Mouse (Mus musculus): ENCODE measurements around the gene Etl4. TPM values are rescaled to one million over a fixed set of nuclear protein-coding genes. Genes with fewer than 3 reads are reported as not detected.
A peak's percentile ranks its signal among the peaks of the same experiment; 100 is the strongest.

Gene Etl4
- polyA plus RNA-seq, 2 experiments, result 38.3 to 44.9 TPM

DNA sequence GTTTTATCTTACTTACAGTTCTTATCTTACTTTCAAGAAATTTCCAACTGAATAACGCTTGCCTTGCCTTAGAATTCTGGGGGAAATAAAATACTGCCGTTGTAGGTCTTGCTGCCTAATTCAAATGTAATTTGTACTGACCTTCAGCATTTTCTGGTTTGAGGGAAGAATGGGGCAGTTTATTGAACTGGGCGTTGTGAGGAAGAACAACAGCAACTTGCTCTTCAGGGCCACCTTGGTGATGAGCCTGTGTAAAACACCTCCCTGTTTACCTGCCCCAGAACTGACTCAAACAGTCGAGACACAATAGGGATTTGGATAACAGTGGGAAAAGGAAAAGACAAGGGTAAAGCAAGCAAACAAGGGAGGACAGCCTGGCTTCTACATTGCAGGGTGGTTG, 828.3 kb downstream of the Etl4 start:
- ATAC-seq (ENCODE audit: low FRiP score, low read depth) (no peak), DNase-seq (ENCODE audit: low spot score) (no peak)
- Histone ChIP-seq H3K9ac (ENCODE audit: low read depth, low read length, severe bottlenecking) (no peak overlapping the region), H3K4me3 (replicated peaks; ENCODE audit: low read length) (no peak overlapping the region), H3K9me3 (ENCODE audit: control insufficient read depth, low read length) (no peaks in the 10 kb centered on the region), H3K4me1 (ENCODE audit: control insufficient read depth, insufficient read depth, low read length) (no peaks in the 10 kb centered on the region), H3K27ac (replicated peaks; ENCODE audit: low read depth, low read length) (no peak overlapping the region), H3K36me3 (ENCODE audit: control insufficient read depth, insufficient read depth, low read length) (no peaks in the 10 kb centered on the region), H3K4me2 (replicated peaks; ENCODE audit: low read depth, low read length, severe bottlenecking) (no peak overlapping the region), H3K27me3 (ENCODE audit: control insufficient read depth, insufficient read depth, low read length) (no peaks in the 10 kb centered on the region)
- 63% methylated on average over 4 of the region's 4 CpGs for WGBS
- no peak for TF ChIP-seq POLR2A (IDR thresholded peaks at IDR 0.05; ENCODE audit: borderline replicate concordance, extremely low read depth, insufficient read depth, insufficient read length)

DNA sequence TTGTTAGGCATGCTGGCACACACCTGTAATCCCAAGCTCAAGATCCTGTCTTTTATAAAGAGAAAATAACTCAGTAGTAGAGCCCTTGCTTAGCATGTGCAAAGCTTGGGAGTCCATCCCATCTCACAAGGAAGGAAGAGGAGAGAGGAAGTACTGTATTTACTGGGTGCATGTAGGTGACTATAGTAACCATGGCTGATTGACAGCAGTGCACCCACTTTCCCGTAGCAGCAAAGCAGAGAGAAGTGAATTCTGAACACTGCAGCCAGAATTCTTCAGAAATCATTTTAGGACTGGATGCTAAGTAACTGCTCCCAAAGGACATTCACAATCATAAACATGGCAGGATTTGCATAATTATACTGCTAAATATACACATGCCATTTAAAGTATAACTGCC, 838.1 kb downstream of the Etl4 start:
- no peak overlapping the region for H3K4me3 ChIP-seq (replicated peaks; ENCODE audit: low read length)
- no peak overlapping the region for H3K27ac ChIP-seq (replicated peaks; ENCODE audit: low read depth, low read length)
- DNase-seq (ENCODE audit: low spot score), result no peak
- H3K9ac ChIP-seq (ENCODE audit: low read depth, low read length, severe bottlenecking), result no peak overlapping the region
- H3K36me3 ChIP-seq (ENCODE audit: control insufficient read depth, insufficient read depth, low read length), result 0 out of 2 replicates have a peak, but pooled peaks cover 3% of the 10 kb centered on the region
- no peak for ATAC-seq (ENCODE audit: low FRiP score, low read depth)
- TF ChIP-seq POLR2A (IDR thresholded peaks at IDR 0.05; ENCODE audit: borderline replicate concordance, extremely low read depth, insufficient read depth, insufficient read length), result no peak
- H3K4me1 ChIP-seq (ENCODE audit: control insufficient read depth, insufficient read depth, low read length), result no peaks in the 10 kb centered on the region
- no peaks in the 10 kb centered on the region for H3K27me3 ChIP-seq (ENCODE audit: control insufficient read depth, insufficient read depth, low read length)
- 71% methylated on average over 1 of the region's 1 CpGs for WGBS
- H3K9me3 ChIP-seq (ENCODE audit: control insufficient read depth, low read length), result no peaks in the 10 kb centered on the region
- no peak overlapping the region for H3K4me2 ChIP-seq (replicated peaks; ENCODE audit: low read depth, low read length, severe bottlenecking)

DNA sequence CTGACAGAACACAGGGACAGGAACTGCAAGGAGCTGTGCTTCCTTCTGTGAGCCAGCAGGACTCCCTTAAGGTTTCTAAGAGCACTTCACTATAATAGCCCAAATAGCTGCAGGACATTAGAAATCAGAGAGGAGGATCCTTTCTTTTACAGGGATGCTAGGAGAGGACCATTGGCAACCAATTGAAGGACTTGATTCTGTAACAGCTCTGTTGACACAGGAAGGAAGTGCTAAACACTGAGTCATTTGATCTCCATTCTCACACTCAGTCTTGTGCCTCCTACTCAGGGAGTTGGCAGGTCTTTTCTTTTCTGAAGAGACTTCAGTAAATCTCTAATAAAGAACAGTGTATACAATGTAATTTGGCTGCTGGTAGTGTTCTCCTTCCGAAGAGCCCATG, 838.9 kb downstream of the Etl4 start:
- Histone ChIP-seq H3K4me2 (replicated peaks; ENCODE audit: low read depth, low read length, severe bottlenecking) (no peak overlapping the region), H3K36me3 (ENCODE audit: control insufficient read depth, insufficient read depth, low read length) (0 out of 2 replicates have a peak, but pooled peaks cover 3% of the 10 kb centered on the region), H3K9ac (ENCODE audit: low read depth, low read length, severe bottlenecking) (no peak overlapping the region), H3K9me3 (ENCODE audit: control insufficient read depth, low read length) (no peaks in the 10 kb centered on the region), H3K27ac (replicated peaks; ENCODE audit: low read depth, low read length) (no peak overlapping the region), H3K4me3 (replicated peaks; ENCODE audit: low read length) (no peak overlapping the region), H3K27me3 (ENCODE audit: control insufficient read depth, insufficient read depth, low read length) (no peaks in the 10 kb centered on the region), H3K4me1 (ENCODE audit: control insufficient read depth, insufficient read depth, low read length) (no peaks in the 10 kb centered on the region)
- no peak for DNase-seq (ENCODE audit: low spot score)
- WGBS, result 55% methylated on average over 1 of the region's 1 CpGs
- ATAC-seq (ENCODE audit: low FRiP score, low read depth), result no peak
- no peak for TF ChIP-seq POLR2A (IDR thresholded peaks at IDR 0.05; ENCODE audit: borderline replicate concordance, extremely low read depth, insufficient read depth, insufficient read length)

DNA sequence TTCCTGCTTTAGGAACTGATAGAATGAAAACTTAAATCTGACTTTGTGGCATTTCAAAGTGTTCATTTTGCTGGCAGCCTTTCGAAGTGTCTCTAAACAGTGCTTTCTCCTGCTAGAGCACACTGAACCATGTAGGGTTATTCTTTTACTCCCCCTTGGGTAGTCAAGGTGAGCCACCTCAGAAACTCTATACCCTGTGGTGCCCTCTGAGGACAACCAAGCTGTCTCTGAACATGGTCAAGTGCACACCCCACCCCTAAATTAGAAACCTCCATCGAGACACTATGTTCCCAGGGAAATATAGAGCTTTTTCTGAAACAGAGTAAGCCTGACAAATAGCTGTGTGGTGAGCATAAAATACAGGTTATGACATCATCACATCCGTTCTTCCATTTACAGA, 840.1 kb downstream of the Etl4 start:
- WGBS, result 79% methylated on average over 3 of the region's 3 CpGs
- H3K9me3 ChIP-seq (ENCODE audit: control insufficient read depth, low read length), result no peaks in the 10 kb centered on the region

DNA sequence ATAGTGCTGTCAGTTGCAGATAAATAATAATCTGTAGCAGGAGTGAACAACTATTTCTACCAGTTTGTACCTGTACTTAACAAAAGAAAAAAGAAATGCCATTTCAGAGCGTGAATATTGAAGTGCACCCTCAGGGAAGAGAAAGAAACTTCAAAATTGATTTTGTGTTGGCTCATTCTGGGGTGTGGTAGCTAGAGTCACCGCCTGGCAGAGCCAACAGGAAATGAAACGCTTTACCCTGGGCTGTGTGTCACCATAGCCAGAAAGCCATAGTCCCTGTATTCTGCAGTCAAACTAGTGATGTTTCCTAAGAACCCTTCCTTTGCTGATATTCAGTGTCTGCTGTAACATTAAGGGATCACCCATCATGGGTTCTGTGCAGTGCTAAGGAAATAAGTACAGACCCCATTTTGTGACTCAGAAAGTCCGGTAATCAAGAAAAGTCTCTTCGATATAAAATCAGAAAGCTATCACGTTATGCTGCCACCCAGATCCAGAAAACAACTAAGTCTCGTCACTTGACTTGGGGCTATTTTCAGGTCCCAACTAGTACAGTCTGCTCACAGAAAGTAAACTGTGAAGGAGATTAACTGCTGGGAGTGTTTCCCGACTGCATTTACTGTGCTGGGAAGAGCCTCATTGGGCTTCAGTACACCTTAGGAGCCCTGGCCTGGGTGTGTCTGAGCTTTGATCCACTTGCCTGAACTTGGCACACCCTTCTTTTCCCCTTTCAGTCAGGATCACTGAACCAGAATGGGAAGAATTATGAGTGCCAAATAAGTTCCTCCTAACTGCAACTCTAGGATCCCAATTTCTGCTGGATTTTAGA, 843.9 kb downstream of the Etl4 start:
- Histone ChIP-seq H3K27ac (replicated peaks; ENCODE audit: low read depth, low read length) (no peak overlapping the region), H3K9ac (ENCODE audit: low read depth, low read length, severe bottlenecking) (no peak overlapping the region), H3K4me3 (replicated peaks; ENCODE audit: low read length) (no peak overlapping the region), H3K4me2 (replicated peaks; ENCODE audit: low read depth, low read length, severe bottlenecking) (no peak overlapping the region), H3K9me3 (ENCODE audit: control insufficient read depth, low read length) (no peaks in the 10 kb centered on the region), H3K4me1 (ENCODE audit: control insufficient read depth, insufficient read depth, low read length) (no peaks in the 10 kb centered on the region), H3K36me3 (ENCODE audit: control insufficient read depth, insufficient read depth, low read length) (no peaks in the 10 kb centered on the region), H3K27me3 (ENCODE audit: control insufficient read depth, insufficient read depth, low read length) (no peaks in the 10 kb centered on the region)
- ATAC-seq (ENCODE audit: low FRiP score, low read depth) (no peak), DNase-seq (ENCODE audit: low spot score) (peak; percentile 22)
- 66% methylated on average over 8 of the region's 8 CpGs for WGBS
- no peak for TF ChIP-seq POLR2A (IDR thresholded peaks at IDR 0.05; ENCODE audit: borderline replicate concordance, extremely low read depth, insufficient read depth, insufficient read length)

More for the DNA sequence above, 840.1 kb downstream of the Etl4 start:
- no peak overlapping the region for H3K4me2 ChIP-seq (replicated peaks; ENCODE audit: low read depth, low read length, severe bottlenecking)
- ATAC-seq (ENCODE audit: low FRiP score, low read depth) (no peak), DNase-seq (ENCODE audit: low spot score) (no peak)
- H3K4me1 ChIP-seq (ENCODE audit: control insufficient read depth, insufficient read depth, low read length), result no peaks in the 10 kb centered on the region
- no peak overlapping the region for H3K9ac ChIP-seq (ENCODE audit: low read depth, low read length, severe bottlenecking)
- no peaks in the 10 kb centered on the region for H3K36me3 ChIP-seq (ENCODE audit: control insufficient read depth, insufficient read depth, low read length)
- TF ChIP-seq POLR2A (IDR thresholded peaks at IDR 0.05; ENCODE audit: borderline replicate concordance, extremely low read depth, insufficient read depth, insufficient read length), result no peak
- H3K27me3 ChIP-seq (ENCODE audit: control insufficient read depth, insufficient read depth, low read length), result no peaks in the 10 kb centered on the region
- H3K4me3 ChIP-seq (replicated peaks; ENCODE audit: low read length), result no peak overlapping the region
- no peak overlapping the region for H3K27ac ChIP-seq (replicated peaks; ENCODE audit: low read depth, low read length)

Measured in limb, embryonic 14.5 days (tissue).